Mouse (Mus musculus): ENCODE measurements at regions not wholly inside any gene's neighbourhood (a gene's known extent, or its start where the extent isn't known, plus 50 kb on each side); places are given as distances from the start of the nearest gene placed in this dataset.

- TF ChIP-seq POLR2A (IDR thresholded peaks at IDR 0.05; ENCODE audit: control insufficient read depth, low read depth, low read length): no peak
- TF ChIP-seq CTCF (IDR thresholded peaks at IDR 0.05; ENCODE audit: control insufficient read depth, insufficient read depth, insufficient replicate concordance, low read depth, low read length): no peak
Observed at GRCm38 (mm10) chr6:103318677-103319359, 191.6 kb upstream of the Chl1 start.

Measured in testis, adult 2 months (tissue).